Mouse (Mus musculus) ovary, adult 10 weeks (tissue): ENCODE data around the gene Gm11758. TPM values are rescaled to one million over a fixed set of nuclear protein-coding genes. Genes with fewer than 3 reads are reported as not detected.

ENCODE experiments used
- polyA plus RNA-seq: library from polyadenylated mRNA; stranded (reverse); fragments of 350-450 nt; fragmentation: Illumina TruSeq; extraction: RNeasy Lipid Tissue Mini Kit (QIAGEN cat#74804); gene quantifications from one replicate; pipeline ENCODE4 v1.2.3, GENCODE M21; 2014

Gm11758 gene
- polyA plus RNA-seq: not detected

GRCm38 (mm10) chr4:73876166-73876565 lies at the start of gene Gm11758:
TSS of gene Gm11758 (minus strand) at chr4:73876266.

DNA sequence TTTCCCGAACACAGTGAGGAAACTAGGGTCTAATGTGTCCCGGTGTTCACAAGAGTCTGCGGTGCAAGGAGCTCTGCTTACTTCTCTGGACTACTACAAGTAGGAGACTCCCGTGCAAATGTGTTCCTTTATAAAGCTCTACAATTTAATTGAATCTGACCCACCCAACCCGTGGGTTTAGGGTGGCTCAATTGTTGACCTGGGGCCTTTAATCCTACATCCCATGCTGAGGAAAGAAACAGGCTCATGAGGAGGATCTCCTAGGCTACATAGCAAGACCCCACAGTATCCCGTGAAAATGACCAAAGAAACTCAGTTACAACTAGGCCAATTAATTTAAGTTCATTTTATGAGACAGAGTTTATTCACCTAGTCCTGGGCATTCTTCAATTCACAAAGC lies 44.6 kb upstream of the Gm11758 start, which contains the start of gene Gm11756:
Gm11756 (minus strand) TSS at position 101 of the 400 bp plus-strand sequence.

DNA sequence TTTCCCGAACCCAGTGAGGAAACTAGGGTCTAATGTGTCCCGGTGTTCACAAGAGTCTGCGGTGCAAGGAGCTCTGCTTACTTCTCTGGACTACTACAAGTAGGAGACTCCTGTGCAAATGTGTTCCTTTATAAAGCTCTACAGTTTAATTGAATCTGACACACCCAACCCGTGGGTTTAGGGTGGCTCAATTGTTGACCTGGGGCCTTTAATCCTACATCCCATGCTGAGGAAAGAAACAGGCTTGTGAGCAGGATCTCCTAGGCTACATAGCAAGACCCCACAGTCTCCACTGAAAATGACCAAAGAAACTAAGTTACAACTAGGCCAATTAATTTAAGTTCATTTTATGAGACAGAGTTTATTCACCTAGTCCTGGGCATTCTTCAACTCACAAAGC lies 29.8 kb upstream of the Gm11758 start, which contains the start of gene Gm13871:
Gm13871 (minus strand) TSS at position 101 of the 400 bp plus-strand sequence.

GRCm38 (mm10) chr4:73891012-73891411 lies 14.9 kb upstream of the Gm11758 start, which contains the start of gene Gm11757:
TSS of gene Gm11757 (minus strand) at chr4:73891112.

Other genes with a start within 250 kb of the Gm11758 start
- gene Gm11236, start 238.1 kb downstream of the Gm11758 start, polyA plus RNA-seq: not detected
- not detected for gene Gm11239, start 207.9 kb downstream of the Gm11758 start, polyA plus RNA-seq
- not detected for gene Gm428, start 192.8 kb downstream of the Gm11758 start, polyA plus RNA-seq
- gene Rasef, start 85.3 kb downstream of the Gm11758 start, polyA plus RNA-seq: 5.2 TPM
- gene Gm11757, start 14.8 kb upstream of the Gm11758 start, polyA plus RNA-seq: not detected
- gene Gm13871, start 29.7 kb upstream of the Gm11758 start, polyA plus RNA-seq: not detected
- gene Gm11756, start 44.5 kb upstream of the Gm11758 start, polyA plus RNA-seq: not detected
- gene 2310002L09Rik, start 74.6 kb upstream of the Gm11758 start, polyA plus RNA-seq: not detected
- 0.66 TPM for gene Frmd3, start 137.2 kb upstream of the Gm11758 start, polyA plus RNA-seq